Mouse (Mus musculus): ENCODE measurements around the gene Idh3b.

Gene Idh3b

GRCm38 (mm10) chr2:130283854-130284654, at the start of gene Idh3b:
Gene Idh3b (minus strand): TSS chr2:130284547.
- peak; percentile 55 to 67 for DNase-seq (ENCODE audit: low spot score in 2 of 2)

DNA sequence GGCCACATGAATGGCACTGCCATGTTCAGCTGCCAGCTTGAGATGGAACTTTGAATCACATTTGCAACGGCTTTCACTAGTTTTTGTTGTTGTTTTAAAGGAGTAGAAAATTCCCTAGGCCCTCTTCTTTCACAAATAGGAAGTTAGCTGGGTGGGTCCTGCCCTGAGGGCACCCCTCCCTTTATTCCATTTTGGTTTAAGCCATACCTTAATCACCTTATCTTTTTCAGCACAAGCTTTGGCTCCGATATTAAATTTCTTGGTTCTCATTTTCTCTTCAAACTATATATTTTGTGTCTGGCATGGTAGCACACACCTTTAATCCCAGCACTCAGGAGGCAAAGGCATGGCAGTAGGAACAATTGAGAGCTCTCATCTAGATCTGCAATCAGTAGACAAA, 45.2 kb upstream of the Idh3b start:
- no peak for DNase-seq (ENCODE audit: low spot score in 2 of 2)

GRCm38 (mm10) chr2:130327057-130327456, 42.7 kb upstream of the Idh3b start:
- no peak for DNase-seq (ENCODE audit: low spot score in 2 of 2)

DNA sequence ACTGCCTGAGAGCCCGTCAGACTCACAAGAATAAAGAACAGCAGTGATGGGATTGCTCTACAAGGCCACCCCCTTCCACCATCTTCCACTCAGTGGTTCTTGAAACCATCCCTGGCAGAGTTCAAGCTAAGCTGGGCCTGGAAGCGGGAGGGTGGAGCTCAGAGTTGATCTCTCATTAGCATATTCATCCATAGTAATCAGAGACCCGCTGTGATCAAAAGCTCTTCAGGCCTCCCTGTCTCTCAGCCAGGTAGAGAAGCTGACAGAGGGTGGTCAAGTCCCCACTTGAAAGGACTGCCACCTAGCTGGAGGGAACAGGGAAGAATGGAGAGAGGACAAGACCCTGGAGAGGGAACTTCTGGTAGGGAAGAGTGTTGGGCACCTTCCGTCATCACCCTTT, 18.7 kb upstream of the Idh3b start:
- DNase-seq (ENCODE audit: low spot score in 2 of 2), result no peak

GRCm38 (mm10) chr2:130297580-130297979, 13.2 kb upstream of the Idh3b start:
- no peak for DNase-seq (ENCODE audit: low spot score in 2 of 2)

GRCm38 (mm10) chr2:130296134-130296745, 11.9 kb upstream of the Idh3b start:
- no peak for DNase-seq (ENCODE audit: low spot score in 2 of 2)

GRCm38 (mm10) chr2:130295331-130296133, 11.2 kb upstream of the Idh3b start:
- peak; percentile 15 to 20 for DNase-seq (ENCODE audit: low spot score in 2 of 2)

DNA sequence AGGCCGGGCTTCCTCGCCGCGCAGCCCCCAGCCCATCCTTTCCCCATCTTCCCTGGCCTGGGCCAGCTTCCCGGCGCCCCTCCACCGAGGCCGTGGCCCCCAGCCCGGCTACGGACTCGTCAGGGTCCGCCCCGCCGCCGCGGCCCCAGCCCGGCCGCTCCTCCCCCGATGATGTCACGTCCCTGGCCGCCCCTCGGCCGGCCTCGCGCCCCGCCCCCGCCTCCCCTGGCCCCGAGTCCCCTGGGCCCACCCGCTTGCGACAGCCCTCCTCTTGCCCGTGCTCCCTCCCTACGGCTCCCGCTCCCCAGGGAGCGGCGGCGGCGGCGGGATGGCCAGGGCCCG, 10.6 kb upstream of the Idh3b start, which contains the start of gene Ebf4:
TSS of gene Ebf4 (plus strand) at position 234 of the 342 bp plus-strand sequence.
- DNase-seq (ENCODE audit: low spot score in 2 of 2), result no peak

GRCm38 (mm10) chr2:130294218-130294935, 10.0 kb upstream of the Idh3b start:
- no peak for DNase-seq (ENCODE audit: low spot score in 2 of 2)

DNA sequence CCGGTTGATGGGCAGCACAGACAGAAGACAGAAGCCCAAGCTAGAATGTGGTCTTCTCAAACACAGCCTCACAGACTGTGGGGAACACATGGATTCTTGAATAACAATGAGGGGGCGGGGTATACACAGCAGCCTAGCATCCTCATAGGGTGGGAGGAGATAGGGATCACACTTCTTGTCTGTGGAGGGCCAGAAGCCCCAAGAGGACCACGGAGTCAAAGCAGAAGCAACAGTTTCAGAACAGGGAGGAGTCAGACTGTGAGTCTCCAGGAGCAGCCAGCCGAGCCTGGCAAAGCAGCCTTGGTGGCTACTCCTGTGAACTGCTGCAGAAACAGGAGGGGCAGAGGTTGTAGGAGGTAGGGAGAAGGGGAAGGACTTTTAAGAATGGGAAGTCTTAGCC, 9.1 kb upstream of the Idh3b start:
- DNase-seq (ENCODE audit: low spot score in 2 of 2), result no peak

DNA sequence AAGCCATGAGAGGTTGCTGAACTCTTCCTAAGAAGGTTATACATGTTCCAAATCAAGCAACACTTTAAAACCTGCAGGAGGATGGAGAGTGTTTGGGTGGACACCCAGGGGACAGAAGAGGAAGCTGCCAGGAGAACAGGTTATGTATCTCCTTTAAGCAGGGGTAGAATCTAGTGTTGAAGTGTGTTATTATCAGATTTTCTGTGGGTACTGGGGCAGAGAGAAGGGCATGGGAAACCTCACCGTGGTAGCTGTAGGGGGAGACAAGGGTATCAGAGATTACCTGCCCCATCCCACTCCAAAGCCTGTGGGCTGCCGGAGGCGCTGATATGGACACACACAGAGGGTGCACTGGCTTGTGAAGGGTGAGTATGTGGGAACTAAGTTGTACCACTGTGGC, 8.7 kb upstream of the Idh3b start:
- no peak for DNase-seq (ENCODE audit: low spot score in 2 of 2)

GRCm38 (mm10) chr2:130291434-130291833, 7.1 kb upstream of the Idh3b start:
- DNase-seq (ENCODE audit: low spot score in 2 of 2), result peak in 1 of 2 experiments; percentile 58

- no peak for DNase-seq (ENCODE audit: low spot score in 2 of 2)
These were observed 4.7 kb upstream of the Idh3b start for GRCm38 (mm10) chr2:130289086-130289485.

DNA sequence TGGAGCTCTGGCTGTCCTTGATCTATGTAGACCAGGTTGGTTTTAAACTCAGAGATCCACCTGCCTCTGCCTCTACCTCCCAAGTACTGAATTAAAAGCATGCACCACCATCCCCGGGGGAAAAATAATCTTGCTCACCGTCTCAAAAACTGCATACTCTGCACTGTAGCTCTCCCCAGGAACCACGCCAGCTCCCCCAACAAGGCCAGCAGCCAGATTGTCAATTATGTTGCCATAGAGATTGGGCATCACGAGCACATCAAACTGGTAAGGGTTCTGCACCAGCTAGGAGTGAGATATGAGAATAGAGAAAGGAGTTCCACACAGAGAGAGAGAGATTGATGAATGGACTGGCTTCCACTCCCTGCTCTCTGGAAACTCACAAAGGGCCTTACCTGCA, 3.5 kb downstream of the Idh3b start:
- DNase-seq (ENCODE audit: low spot score in 2 of 2), result no peak

DNA sequence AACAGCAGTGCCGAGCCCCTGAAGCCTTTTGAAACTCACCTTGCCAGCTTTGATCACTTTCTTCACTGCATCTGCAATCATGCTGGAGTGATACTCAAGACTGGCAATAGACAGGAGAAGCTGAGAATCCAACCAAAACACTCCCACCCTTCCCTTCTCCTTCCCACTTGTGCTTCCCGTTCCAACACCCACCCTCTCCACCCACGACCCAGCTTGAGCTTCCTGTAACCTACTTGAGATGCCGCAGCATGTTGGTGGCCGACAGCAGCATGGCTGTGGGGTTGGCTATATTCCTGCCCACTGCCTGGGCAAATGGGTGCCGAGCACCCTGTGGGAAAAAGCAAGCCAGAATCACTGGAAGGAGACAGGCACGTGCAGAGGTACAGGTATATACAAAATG, 4.1 kb downstream of the Idh3b start:
- no peak for DNase-seq (ENCODE audit: low spot score in 2 of 2)

DNA sequence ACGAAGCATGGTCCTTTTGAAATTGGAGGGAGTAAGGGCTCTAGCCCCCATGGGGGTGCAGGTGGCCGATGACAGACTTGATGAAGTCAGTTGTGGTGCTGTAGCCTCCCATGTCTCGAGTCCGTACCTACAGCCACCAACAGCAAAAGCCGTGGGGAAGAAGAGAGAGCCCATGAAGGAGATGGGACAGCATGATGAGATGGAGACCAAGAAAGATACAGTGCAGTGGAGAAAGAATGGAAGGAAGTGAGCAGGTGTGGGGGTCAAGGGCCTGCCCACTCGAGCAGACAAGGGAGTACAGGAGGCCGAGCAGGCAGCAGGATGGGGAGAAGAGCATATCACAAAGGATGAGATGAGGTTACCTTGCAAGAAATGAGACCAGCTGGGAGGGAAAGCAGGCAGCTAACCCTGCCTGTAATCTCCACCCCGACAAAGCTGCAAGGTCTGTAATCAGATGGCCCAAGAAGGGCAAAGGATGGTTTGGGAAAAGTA, 4.7 kb downstream of the Idh3b start:
- DNase-seq (ENCODE audit: low spot score in 2 of 2), result no peak

DNA sequence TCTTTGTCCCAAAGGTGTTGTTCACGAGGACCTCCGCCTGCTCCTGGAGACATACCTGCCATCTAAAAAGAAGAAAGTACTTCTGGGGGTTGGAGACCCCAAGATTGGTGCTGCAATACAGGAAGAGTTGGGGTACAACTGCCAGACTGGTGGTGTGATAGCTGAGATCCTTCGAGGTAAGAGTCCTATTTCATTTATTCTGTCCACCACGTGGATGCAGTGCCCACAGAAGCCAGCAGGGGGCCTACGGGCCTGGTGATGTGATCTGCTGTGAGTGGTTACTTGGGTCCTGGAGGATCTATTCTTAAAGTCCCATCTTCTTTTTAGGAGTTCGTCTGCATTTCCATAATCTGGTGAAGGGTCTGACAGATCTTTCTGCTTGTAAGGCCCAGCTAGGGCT, 8.7 kb downstream of the Idh3b start:
- DNase-seq (ENCODE audit: low spot score in 2 of 2), result peak; percentile 46 to 65

GRCm38 (mm10) chr2:130274862-130275261, 9.5 kb downstream of the Idh3b start:
- DNase-seq (ENCODE audit: low spot score in 2 of 2), result no peak

GRCm38 (mm10) chr2:130274149-130274861, 10.0 kb downstream of the Idh3b start, which contains the start of gene Nop56:
Gene Nop56 (plus strand): TSS chr2:130274430.
- peak; percentile 98 to 99 for DNase-seq (ENCODE audit: low spot score in 2 of 2)

DNA sequence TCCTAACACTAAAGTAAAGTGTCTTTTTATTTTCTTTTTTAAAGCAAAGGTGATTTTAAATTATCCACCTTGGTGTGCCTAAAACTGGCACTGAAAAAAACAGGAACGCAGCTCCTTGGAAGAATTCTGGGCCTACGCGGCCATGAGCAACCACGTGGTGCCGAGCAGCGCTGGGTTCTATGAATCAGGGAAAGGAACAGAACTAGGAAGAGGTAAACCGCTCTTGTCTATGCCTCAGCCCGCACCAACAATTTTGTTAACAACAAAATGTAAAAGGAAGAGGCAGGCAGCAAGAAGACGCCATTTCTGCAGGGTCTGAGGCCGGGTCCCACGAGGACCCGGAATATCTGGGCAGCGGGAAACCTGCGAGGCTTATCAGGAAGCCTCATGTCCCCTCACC, 10.6 kb downstream of the Idh3b start:
- DNase-seq (ENCODE audit: low spot score in 2 of 2), result peak in 1 of 2 experiments; percentile 15

- no peak for DNase-seq (ENCODE audit: low spot score in 2 of 2)
These were observed 16.3 kb downstream of the Idh3b start for GRCm38 (mm10) chr2:130268074-130268473.

Data from thymus, postnatal 10 days (tissue).